Mouse (Mus musculus) C2C12 (cell line): ENCODE data around the gene Palm2. TPM values are rescaled to one million over a fixed set of nuclear protein-coding genes. Genes with fewer than 3 reads are reported as not detected.

Experiments used
- H3K27me3 ChIP-seq: one replicate; pipeline ENCODE4 v1.6.1; 2011; ENCODE audit not compliant: control insufficient read depth, insufficient read depth, insufficient read length
- H3K36me3 ChIP-seq: one replicate; pipeline ENCODE4 v1.6.1; 2011; ENCODE audit not compliant: control insufficient read depth, insufficient read depth
- H3K4me3 ChIP-seq: one replicate; pipeline ENCODE4 v1.5.1; 2011; ENCODE audit warnings: mild to moderate bottlenecking, control low read depth; ENCODE audit not compliant: poor library complexity, insufficient read depth, severe bottlenecking
- H3K79me2 ChIP-seq: one replicate; pipeline ENCODE4 v1.6.1; 2011; ENCODE audit not compliant: control insufficient read depth, insufficient read depth
- H3K79me3 ChIP-seq: one replicate; pipeline ENCODE4 v1.6.1; 2011; ENCODE audit warnings: low read depth, control low read depth
- H3ac ChIP-seq: one replicate; pipeline ENCODE3; 2011; ENCODE audit warnings: low read depth; ENCODE audit not compliant: control insufficient read depth, insufficient read length
- CEBPB ChIP-seq: IDR thresholded peaks from one replicate; pipeline ENCODE4 v1.6.1; 2011; ENCODE audit warnings: low read depth, mild to moderate bottlenecking, control low read depth, moderate library complexity
- CTCF ChIP-seq: IDR thresholded peaks from one replicate; pipeline ENCODE4 v1.5.1; 2011; ENCODE audit not compliant: control insufficient read depth, insufficient read depth, insufficient read length
- FOSL1 ChIP-seq: IDR thresholded peaks from one replicate; pipeline ENCODE4 v1.8.0; 2011; ENCODE audit warnings: mild to moderate bottlenecking, low read length; ENCODE audit not compliant: poor library complexity, insufficient read depth, severe bottlenecking
- MAX ChIP-seq: IDR thresholded peaks from one replicate; pipeline ENCODE4 v1.6.1; 2011; ENCODE audit warnings: mild to moderate bottlenecking, control low read depth
- MYOD1 ChIP-seq: IDR thresholded peaks from one replicate; pipeline ENCODE4 v1.6.1; 2011; ENCODE audit warnings: low read depth; ENCODE audit not compliant: control insufficient read depth, insufficient read length
- MYOG ChIP-seq: IDR thresholded peaks from one replicate; pipeline ENCODE4 v1.6.1; 2011; ENCODE audit not compliant: control insufficient read depth, insufficient read length; ENCODE audit errors: extremely low read depth
- USF1 ChIP-seq: IDR thresholded peaks from one replicate; pipeline ENCODE4 v1.6.1; 2011; ENCODE audit warnings: low read depth, mild to moderate bottlenecking, control low read depth, moderate library complexity
- polyA plus RNA-seq: library from polyadenylated mRNA; unstranded; fragments of >200 nt; fragmentation: generic; extraction: Trizol; gene quantifications from one replicate; pipeline ENCODE4 v1.2.1, GENCODE M21; 2012; ENCODE audit warnings: missing spikeins

The Palm2 gene
- polyA plus RNA-seq, 1 experiment: 6.7 TPM

DNA sequence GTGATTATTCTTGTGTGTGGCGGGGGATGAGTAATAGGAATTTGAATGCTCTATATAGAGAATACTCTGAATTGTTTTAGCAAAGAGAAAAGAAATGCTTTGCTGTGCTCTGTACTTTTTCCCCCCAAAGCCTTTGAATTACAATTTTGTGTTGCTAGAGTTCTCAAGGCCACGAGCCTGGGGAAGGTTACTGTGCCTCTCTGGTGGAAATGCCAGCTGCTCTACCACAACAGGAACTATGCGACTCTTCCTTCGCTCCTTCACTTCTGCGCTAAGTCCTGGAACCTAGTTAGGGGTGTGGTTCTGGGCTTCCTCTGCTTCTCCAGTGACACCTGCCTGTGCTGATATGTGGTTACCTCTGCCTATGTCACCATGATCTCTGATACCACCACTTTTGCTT lies 178.7 kb downstream of the Palm2 start:
- no peak for TF ChIP-seq CEBPB
- TF ChIP-seq CTCF: no peak
- no peak for TF ChIP-seq USF1
- no peak for TF ChIP-seq MYOD1
- peaks cover 71% of the 10 kb centered on the region for H3K79me2 ChIP-seq
- no peak overlapping the region for H3K4me3 ChIP-seq
- H3K36me3 ChIP-seq: no peaks in the 10 kb centered on the region
- peaks cover 14% of the 10 kb centered on the region for H3K79me3 ChIP-seq
- H3K27me3 ChIP-seq: no peaks in the 10 kb centered on the region
- no peak overlapping the region for H3ac ChIP-seq

DNA sequence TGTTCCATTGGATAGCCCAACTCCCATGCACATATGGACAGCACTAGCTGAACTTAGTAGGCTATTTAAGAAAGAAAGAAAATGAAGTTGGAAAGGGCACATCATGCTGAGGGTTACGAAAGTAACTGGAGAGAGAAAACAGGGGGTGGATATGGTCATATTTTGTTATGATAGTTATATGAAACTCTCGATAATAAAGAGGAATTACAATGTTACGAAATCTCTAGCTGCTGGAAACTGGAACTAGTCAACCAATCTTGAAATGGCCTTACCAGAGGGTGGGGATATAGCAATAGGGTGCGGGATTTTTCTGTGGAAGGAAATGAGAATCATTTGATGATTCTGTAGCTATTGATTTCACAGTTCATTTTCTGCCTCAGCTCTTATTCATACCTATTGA lies 180.6 kb downstream of the Palm2 start:
- H3K27me3 ChIP-seq: no peaks in the 10 kb centered on the region
- peaks cover 18% of the 10 kb centered on the region for H3K79me3 ChIP-seq
- H3K79me2 ChIP-seq: peaks cover 59% of the 10 kb centered on the region
- H3ac ChIP-seq: no peak overlapping the region
- H3K36me3 ChIP-seq: no peaks in the 10 kb centered on the region
- TF ChIP-seq MAX: no peak
- TF ChIP-seq USF1: no peak
- TF ChIP-seq MYOG: no peak
- TF ChIP-seq CTCF: no peak
- TF ChIP-seq CEBPB: no peak
- no peak for TF ChIP-seq MYOD1
- no peak for TF ChIP-seq FOSL1
- no peak overlapping the region for H3K4me3 ChIP-seq

DNA sequence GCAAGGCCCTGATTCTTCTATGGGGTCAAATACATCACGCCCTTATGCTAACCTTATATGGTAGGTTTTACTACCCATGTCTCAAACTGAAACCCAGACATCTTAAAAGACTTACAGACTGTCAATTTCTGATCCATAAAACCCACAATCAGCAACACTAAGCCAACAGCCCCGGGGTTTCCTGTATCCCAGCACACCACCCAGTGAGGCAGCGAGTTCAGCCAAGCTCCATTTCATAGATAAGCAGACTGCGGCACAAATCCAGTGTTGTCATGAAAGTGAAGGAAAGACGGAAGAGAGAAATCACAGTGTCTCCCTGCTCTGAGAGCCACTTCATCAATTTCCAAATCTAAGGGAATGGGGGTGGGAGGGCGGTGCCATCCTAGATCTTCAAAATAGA lies 184.7 kb downstream of the Palm2 start:
- H3K36me3 ChIP-seq: peaks cover 6% of the 10 kb centered on the region
- TF ChIP-seq MYOG: no peak
- TF ChIP-seq MAX: no peak
- TF ChIP-seq MYOD1: no peak
- TF ChIP-seq CTCF: no peak
- TF ChIP-seq USF1: no peak
- no peak for TF ChIP-seq FOSL1
- TF ChIP-seq CEBPB: no peak
- peaks cover 63% of the 10 kb centered on the region for H3K79me2 ChIP-seq
- no peak overlapping the region for H3ac ChIP-seq
- no peak overlapping the region for H3K4me3 ChIP-seq
- no peaks in the 10 kb centered on the region for H3K27me3 ChIP-seq
- peaks cover 14% of the 10 kb centered on the region for H3K79me3 ChIP-seq

DNA sequence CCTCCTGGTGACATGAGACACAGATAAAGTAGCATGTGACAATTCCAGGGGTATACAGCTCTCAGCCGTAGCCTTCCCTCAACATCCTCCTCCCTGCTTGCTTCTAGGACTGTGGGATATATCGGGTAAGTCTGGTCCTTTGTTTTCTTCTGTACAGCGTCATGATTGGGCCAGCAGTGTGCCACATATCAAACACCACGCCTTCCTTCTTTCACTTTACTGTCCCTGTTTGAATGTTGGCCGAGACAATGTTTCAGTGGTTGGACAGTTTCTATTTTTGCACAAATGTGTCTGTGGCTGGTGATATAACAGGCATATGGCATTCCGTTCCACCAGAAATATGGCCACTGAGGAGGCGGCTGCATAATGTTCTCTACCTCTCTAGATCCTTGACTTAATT lies 188.8 kb downstream of the Palm2 start:
- H3K79me3 ChIP-seq: peaks cover 10% of the 10 kb centered on the region
- H3ac ChIP-seq: no peak overlapping the region
- H3K4me3 ChIP-seq: no peak overlapping the region
- peaks cover 6% of the 10 kb centered on the region for H3K36me3 ChIP-seq
- TF ChIP-seq CTCF: no peak
- TF ChIP-seq FOSL1: no peak
- TF ChIP-seq CEBPB: no peak
- no peaks in the 10 kb centered on the region for H3K27me3 ChIP-seq
- H3K79me2 ChIP-seq: peaks cover 42% of the 10 kb centered on the region

DNA sequence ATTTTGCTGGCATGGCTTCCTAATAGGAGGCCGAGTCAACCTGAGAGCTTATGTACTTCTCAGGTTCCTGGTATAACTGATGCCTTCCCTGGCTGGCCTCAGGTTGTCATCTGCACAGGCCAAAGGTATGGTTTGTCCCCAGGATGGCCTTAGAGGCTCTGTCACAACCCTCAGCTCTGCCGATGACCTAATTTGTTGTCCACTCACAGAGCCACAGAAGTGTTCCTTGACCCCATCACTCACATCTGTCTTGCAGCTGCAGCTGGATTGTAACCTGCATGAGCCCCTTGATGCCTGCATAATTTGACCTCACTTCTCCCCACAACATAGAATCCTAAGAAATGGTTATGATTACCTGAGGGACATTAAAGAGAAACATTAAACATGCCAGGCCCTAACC lies 190.8 kb downstream of the Palm2 start:
- peaks cover 37% of the 10 kb centered on the region for H3K79me2 ChIP-seq
- H3K4me3 ChIP-seq: no peak overlapping the region
- H3K27me3 ChIP-seq: no peaks in the 10 kb centered on the region
- H3K79me3 ChIP-seq: peaks cover 9% of the 10 kb centered on the region
- TF ChIP-seq MYOG (no peak), USF1 (no peak), FOSL1 (no peak), MAX (no peak), MYOD1 (no peak), CTCF (no peak), CEBPB (no peak)
- H3K36me3 ChIP-seq: peaks cover 5% of the 10 kb centered on the region
- no peak overlapping the region for H3ac ChIP-seq

DNA sequence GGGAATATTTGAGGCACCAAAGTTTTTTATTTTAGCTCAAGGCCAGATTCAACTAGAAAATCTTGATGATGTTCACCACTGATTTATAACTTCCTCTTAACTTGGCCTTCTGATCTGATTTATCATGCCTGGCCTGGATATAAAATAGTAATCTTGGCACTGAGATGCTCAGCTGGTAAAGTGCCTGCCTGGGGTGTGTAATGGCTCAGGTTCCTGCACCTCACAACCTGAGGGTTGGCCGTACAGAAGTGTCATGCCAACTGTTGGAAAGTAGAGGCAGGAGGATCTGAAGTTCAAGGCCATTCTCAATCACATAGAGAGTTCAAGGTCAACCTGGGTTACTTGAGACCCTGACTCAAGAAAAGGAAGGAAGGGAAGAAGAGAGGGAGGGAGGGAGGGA lies 191.3 kb downstream of the Palm2 start:
- TF ChIP-seq USF1 (no peak), MAX (no peak), CTCF (no peak), MYOD1 (no peak), CEBPB (no peak), MYOG (no peak), FOSL1 (no peak)
- Histone ChIP-seq H3K27me3 (no peaks in the 10 kb centered on the region), H3K4me3 (no peak overlapping the region), H3K79me2 (peaks cover 36% of the 10 kb centered on the region), H3K79me3 (peaks cover 11% of the 10 kb centered on the region), H3ac (no peak overlapping the region), H3K36me3 (no peaks in the 10 kb centered on the region)
